Mouse (Mus musculus): ENCODE data around the gene Tmod1. TPM values are rescaled to one million over a fixed set of nuclear protein-coding genes. Genes with fewer than 3 reads are reported as not detected.

Tmod1 gene
- total RNA-seq, 2 experiments from 2014 or later = 20.4 to 21.4 TPM

DNA sequence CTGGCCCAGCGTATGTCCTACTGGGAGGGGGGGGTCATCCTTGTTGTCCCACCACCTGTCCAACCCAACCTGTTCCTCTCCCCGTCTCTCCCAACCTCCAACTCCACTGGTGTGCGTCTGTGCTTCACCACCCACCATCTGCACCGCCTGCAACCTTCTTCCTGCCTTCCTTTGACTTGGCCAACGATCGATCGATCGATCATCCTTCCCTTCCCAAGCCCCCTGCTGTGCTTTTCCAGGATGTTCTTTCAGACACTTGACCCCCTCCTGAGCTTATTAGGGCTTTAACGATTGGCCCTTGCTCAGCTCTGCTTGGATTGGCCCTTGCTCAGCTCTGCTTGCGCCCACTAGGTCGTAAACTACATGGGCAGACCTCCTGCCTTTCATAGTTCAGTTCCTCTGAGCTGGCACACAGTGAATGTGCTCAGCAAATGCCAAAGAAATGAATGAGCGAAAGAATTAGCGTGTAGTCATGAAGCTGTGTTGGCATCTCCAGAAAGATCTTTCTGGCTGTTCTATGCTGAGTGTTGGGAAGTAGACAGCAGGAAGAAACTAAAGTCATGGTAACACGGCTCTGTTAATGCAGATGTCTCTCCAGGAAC is 50.9 kb downstream of the Tmod1 start:
- DNase-seq = no peak

DNA sequence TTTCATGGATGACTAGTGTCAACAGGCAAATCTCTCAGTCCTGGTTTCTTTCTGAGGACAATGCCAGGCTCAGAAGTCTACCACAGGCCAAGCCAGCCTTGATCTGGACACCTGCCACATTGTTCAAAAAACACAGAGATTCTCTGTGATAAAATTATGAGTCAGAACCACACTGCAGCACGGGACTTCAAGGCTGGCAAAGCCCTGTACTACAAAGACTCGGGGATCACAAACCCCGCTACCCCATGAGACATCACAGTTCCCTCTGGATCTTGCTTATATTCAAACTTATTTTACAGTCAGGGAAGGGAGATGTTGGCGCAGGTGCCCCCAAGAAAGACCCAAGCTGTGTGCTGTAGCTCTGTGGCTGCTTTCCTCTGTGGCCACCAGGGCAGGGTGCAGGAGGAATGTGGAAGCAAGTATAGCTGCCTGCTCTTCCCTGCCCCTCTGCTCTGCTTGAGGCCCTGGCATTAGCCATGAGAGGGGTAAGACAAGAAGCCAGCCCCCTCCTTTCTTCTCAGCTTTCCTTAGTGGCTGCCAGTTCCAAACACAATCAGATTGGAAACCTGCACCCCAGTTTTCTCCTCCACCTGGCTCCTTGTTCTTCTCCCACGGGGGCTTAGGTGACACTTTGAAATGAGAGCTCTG is 53.8 kb downstream of the Tmod1 start:
- peak in 1 of 2 experiments; percentile 37 for DNase-seq

DNA sequence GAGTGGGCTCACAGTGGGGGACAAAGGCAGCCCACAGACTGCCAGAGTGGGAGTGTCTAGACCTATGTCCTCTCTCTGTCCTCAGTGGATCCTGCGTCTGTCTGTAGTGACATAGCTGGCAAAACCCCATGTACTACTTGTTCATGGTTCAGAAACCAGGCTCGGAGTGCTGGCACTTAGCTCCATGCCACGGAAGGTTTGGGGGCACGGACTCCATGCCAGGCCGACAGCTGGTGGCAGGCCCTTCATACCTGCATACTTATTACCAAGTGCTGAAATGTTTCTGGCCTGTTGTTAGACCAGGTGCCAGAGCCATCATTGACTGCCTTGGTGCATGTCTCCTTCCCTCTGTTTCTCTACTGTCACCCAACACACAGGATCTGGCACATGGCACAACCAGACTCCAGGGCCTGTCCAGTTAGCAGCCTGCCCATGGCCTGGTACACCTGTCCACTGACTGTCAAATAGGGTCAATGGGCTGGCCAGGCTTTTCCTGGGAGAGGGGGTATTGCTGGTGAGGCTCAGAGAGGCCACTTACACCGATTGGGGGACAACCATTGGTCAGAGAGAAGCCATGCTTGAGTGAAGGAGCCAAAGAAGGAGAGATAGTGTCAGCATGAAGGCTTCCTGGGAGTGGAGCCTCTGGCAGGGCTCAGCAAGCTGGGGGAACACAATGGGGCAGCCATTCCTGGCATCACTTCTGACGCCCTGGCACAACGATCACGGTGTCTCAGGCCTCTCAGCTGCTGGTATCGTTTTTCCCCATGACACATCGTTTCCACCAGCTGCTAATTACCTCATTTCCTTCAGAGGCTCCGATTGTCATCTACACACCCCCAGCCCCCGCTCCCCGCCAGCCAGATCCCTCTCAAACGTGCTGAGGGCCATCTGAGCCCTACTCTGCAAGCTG is 56.4 kb downstream of the Tmod1 start:
- peak in 1 of 2 experiments; percentile 48 for DNase-seq

DNA sequence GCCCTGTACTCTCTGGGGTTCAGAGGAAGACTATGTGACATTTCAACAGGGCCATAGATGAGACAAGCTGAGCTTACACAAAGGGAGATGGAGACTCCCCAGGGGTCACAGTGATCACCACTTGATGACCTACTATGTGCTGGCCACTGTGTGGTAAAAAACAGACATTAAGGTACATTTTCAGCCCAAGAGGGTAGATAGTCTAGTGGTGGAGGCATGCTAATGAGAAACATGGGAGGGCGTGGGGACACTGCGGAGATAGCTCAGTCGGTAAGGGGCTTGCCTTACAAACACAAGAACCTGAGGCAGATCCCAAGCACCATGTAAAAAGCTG is 57.1 kb downstream of the Tmod1 start:
- DNase-seq = no peak

DNA sequence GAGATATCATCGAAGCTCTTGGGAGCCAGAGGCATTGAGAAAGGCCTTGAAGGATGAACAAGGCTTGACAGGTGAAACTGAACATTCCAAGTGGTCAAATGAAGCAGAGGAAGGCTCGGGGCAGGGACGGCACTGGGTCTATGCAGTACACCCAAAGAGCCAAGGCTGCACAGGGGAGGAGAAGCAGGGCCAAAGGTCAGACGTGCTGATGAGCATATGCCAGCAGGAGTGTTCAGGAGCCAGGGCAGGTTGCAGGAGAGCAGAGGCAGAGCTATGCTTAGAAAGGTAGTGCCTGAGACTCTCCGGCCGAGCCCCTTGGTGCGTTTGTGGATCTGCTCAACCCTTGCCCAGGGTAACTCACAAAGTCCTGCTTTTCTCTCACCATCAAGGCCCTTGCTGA is 57.8 kb downstream of the Tmod1 start:
- no peak for DNase-seq

DNA sequence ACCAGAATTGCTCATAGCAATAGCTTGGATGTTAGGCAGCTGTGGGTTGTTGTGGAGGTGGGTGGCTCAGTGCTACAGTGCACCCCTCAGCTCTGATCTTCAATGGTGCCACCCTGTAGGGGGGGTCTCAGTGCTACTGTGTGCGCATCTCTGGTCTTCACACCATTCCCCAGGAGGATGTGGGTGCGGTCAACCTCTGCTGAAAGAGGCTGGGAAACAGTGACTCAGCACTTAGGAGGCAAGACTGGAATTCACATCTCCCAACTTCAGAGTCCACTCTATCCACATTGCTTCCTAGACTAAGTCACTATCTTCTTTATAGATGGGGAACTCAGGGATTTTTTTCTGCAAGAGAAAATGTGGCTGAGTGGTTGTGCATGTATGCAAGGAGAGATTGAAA is 58.9 kb downstream of the Tmod1 start:
- no peak for DNase-seq

DNA sequence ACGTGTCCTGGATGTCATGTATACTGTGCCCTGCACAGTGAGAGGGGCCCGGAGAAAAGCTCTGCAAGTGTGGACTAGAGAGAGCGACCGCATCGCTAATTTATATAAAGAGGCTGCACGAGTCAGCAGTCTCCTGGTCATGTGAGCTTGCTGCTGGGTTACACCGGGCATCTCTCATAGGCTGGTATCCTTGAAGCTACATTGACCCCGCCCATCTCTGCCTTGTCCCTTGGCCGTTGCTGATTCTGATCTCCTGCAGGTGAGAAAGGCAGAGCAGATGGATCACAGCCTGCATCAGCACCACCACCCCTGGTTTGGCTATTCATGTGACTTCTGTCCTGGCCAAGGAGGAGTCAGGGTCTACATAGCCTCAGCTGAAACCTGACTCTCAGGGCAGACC is 60.4 kb downstream of the Tmod1 start:
- no peak for DNase-seq

DNA sequence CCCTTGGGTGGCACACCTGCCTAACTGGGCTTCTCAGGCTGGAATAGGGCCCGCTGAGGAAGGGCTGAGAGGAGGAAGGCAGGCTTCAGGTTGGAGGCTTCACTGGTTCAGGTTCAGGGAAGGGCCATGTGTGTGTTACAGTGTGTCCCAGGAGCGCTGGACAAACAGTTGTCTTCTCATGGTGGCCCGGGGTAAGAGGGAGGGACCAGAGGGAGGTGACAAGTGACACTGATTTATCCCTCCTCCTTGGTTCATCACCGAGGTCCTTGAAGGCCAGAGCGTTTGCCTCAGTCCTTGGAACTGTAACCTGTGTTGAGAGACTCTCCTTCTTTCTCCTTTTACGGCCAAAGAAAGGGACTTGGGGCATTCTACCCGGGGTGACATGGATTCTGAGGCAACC is 61.8 kb downstream of the Tmod1 start:
- no peak for DNase-seq

DNA sequence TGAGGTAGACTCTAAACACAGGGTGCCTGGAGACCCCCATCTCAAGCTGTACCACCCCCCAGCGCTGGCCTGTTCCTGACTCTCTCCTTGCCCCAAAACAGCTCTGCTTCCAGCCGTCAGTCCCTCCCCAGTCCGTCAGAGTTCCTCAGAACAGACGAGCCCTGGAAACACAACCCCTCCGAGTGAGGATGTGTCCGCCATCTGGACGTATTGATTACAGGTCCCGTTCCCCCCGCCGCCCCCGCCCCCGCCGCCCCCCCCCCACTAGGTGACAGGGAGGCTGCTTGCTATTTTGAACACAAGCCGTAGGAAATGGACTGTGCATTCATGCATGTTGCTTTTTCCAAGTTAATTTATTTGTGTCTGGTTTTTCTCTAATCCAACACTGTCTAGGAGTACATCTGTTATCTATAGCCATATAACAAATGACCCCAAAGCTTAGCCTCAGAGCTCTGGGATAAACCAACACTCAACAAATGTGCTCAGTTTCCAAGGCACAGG is 62.5 kb downstream of the Tmod1 start:
- no peak for DNase-seq

DNA sequence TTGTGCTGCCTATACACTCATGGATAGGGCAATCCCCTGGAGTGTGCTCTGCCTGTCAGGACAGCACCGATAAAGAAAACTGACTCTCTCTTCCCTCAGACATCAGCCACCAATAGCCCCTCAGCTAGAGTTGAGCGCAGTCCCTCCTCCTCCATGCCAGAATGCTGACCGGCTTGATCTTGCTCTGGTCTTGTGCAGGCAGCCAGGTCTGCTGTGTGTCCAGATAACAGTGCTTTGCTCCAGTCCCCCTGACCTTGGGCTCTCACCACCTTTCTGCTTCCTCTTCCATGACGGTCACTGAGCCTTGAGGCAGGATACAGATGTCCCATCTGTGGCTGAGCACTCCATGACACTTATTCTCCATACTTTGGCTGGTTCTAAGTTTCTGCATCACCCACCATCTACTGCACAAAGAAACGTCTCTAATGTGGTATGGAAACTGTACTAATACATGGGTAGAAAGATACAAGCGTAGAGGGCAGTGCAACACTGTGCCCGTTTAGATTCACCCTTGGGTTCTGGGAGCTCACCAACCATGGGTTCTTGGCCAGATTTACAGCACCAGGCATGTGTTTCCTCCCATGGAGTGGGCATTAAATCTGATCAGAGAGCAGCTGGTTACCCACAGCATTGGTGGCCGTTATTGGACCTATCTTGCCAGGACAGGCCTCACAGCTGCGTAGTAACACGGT is 63.5 kb downstream of the Tmod1 start:
- DNase-seq = no peak

DNA sequence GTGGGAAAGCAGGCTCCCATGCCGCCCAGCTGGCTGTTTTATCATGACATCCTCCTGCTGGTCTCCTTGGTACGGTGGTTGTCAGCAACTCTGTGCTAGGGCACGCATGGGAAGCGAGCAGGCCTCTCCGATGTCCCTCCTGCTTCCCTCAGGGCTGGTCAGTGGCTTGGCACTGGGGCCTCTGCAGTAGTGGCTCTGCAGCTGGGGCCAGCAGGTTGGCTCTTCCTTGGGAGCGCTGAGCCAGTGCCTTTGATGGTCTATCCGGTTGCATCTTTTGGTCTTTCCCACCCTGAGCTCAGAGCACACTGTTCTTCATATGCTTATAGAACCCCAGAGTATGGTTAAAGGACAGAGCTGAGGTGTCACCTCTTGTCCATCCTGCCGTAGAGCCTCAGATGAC is 71.3 kb downstream of the Tmod1 start:
- DNase-seq = no peak

DNA sequence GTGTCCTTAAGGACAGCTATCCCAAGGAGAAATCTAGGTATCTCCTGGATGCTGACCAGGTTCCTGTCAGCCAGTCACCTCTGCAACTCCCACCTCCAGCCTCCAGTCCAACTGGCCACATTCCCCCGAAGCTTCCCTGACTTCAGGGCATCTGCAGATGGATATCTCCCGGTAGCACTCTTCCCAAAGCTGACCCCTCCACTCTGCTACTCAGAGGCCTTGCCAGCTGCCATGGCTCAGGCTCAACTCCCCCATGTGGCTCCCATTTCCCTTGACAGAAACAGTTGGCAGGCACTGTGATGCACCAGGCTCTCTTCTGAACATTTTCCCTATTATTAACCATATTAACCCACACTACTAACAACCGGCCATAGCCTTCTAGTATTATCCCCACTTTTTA is 72.6 kb downstream of the Tmod1 start:
- DNase-seq = peak in 1 of 2 experiments; percentile 22

DNA sequence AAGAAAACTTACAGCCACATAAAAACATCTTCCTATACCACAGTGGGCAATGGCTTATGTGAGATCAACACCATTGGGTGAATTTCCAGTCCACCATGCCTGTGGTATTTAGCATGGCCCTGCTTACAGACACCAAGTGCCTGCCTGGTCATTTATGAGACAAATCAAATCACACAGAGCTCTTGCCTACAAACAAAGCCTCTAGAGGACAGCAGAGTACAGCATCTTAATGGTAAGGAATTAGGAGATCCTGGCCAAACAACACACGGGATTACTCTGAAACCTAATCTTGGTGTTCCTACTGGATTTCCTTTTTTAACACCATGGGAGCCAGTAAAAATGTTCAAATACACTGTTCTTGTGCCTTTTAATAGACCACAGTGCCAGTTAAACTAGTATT is 76.6 kb downstream of the Tmod1 start:
- no peak for DNase-seq

DNA sequence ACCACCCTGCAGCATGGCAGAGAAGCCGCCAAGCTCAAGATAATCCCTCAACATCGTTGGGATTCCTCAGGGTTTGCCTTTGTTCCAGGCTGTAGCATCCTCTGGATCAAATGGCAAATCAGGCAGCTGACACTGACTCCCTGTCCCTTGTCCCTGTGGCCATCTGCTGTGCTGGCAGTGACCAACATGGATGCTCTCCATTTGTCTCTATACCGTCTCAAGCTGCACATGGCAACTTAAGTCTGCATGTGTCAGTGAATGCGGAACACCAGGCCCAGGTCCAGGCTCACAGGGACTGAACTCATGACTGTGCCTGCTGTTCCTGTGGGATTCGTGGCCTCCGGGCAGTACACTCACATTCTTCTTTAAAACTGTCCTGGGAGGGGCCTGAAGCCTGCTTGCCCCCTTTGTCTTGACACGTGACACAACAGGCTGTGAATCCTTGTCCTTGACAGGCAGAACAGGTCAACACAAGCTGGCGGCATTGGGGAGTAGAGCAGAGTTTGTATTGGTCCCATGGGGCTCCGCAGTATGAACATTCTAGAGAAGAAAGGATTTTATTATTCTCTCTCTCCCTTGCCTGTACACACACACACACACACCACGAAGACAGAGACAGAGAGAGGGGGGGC is 77.9 kb downstream of the Tmod1 start:
- DNase-seq = no peak

DNA sequence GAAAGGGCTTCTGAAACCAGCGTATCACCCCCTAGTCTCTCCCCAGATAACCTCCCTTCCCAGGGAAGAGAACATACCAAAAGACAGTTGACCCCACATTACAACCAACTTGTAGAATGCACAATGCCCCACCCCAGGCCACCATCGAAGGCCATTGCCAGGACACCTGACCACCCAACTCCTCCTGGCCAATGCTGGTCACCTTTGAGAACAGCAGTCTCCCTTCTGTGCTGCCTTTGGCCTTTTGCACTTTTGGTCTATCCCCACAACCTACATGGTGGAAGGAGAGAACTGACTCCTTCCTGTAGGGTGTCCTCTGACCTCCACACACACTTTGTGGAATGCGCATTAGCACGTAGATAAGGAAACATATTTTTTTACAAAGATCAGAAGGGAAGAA is 78.8 kb downstream of the Tmod1 start:
- DNase-seq = no peak

DNA sequence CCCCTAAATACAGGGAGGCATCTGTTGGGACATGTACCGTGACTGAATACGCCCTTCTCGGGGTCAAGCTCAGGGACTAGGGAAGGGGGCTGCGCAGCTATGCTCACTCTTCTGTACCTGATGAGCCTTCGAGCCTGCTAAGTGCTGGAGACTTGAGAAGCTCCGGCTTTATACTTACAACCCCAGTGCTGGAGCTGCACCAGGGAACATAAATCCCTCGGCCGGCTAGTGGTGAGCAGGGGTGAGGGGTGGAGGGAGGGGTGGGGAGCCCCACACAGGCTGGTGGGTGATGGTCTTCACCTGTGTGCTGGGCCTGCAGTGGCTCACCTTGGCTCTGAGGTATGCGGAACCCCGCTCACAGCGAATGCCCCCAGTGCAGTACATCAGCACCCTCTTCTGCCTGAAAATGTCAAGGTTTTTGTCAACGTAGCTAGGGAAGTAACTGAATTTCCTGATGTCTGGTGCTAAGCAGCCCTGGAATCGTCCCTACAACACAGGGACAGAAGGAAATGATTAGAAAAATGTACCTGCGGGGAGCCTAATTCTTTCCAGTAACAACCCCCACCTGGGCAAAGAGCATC is 80.9 kb downstream of the Tmod1 start:
- DNase-seq = no peak

DNA sequence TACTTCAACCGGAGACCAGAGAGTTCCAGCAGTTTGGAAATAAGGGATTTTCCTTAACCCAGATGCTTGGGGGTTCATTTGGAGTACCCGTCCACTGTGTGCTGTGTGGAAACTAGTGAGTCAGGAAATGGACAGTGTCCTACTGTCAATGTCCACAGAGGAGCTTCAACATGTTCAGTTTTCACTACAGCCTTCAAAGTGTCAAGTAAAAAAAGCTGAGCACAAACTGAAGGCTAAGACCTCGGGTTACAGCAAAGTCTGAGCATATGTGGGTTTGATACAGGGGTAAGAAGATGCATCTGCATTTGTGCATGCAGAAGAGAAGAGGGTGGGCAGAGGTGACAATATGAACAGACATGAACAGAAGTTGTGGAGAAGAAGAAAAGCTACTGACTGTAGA is 82.0 kb downstream of the Tmod1 start:
- no peak for DNase-seq

DNA sequence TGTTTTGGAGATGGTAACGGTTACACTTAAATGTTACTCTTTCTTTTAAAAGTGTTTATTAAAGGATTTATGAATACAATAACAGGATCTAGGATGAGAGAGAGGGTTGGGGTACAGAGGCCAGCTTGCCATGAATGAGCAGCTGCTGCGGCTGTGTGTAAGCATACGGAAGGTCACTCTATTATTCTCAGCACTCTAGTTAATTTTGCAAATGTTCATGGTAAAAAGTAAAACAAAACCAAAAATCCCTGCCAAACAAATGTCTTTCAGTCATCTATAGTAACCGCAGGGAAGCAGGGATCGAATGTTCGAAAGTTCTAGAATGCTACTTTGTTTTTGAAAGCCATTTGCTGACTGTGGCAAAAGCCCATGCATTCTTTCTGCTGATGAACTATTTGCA is 84.6 kb downstream of the Tmod1 start:
- DNase-seq = no peak

DNA sequence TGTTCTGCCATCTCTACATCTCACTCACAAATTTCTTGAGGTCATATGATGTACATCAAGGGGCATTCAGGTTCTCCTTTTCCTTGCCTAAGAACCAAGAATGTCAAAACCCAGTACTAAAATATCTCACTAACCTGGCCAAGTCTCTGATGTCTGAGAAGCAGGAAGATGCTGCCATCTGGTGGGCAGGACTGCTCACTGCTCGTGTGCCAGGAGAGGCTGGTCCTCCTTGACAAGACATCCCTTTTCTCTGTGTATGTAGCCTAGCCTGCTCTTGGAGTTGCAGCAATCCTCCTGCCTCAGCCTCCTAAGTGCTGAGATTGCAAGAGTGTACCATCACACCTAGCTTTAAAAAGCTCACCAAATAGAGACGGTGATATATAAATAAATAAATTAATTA is 87.8 kb downstream of the Tmod1 start:
- peak; percentile 71 for DNase-seq

DNA sequence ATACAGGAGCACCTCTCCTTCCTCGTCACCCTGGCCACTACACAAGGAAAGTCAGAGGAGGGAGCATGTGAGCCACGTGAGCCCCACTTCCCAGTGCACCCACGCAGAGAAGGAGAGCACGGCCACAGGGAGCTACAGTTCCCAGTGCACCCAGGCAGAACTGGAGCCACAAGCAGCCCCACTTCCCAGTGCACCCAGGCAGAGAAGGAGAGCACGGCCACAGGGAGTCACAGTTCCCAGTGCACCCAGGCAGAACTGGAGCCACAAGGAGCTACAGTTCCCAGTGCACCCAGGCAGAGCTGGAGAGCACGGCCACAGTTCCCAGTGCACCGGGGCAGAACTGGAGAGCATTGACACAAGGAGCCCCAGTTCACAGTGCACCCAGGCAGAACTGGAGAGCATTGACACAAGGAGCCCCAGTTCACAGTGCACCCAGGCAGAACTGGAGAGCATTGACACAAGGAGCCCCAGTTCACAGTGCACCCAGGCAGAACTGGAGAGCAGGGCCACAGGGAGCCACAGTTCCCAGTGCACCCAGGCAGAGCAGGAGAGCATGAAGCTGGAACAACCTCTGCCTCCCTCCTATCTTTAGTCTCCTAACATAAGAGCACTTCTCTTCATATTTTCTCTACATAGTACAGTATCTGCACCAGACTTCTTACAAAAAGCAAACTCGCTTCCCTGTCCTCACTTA is 90.7 kb downstream of the Tmod1 start:
- no peak for DNase-seq

DNA sequence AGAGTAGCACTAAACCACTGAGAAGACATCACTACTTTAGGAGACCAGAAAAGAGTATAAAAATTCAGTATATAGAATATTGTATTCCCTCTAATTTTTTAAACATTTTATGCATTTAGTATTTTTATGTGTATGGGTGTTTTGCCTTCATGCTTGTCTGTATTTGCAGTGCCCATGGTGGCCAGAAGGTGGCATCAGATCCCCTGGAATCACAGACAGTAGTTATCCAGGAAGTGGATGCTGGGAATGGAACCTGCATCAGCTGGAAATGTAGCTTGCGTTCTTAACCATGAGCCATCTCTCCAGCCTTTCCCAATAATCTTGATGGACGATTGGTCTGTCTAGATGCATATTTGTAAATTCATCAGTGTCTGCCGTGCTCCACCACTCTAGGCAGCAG is 91.5 kb downstream of the Tmod1 start:
- DNase-seq = no peak

DNA sequence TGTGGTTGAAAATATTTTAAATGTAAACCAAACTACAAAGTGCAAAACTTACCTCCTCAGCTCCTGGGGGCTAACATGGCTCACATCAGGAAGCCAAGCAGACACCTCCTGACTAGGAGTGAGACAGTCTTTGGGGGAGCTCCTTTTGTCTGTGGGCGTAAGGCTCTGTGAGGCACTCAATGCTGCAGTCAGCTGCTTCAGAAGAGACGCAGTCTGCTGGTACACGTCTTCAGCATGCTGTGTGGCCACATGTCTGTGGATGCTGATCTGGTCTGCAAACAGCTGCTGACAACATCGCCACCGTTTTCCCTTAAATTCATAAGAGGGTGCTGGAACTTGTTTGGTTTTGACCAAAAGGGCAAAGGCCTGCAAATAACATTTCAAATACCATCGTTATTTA is 93.1 kb downstream of the Tmod1 start:
- no peak for DNase-seq

All from layer of hippocampus, postnatal 36 days (tissue).